Mouse (Mus musculus) erythroblast, embryonic 14.5 days (primary cell): ENCODE data around the gene Strap.

ENCODE experiments used
- GATA1 ChIP-seq: IDR thresholded peaks from 2 replicates; pipeline ENCODE4 v1.6.1; 2012; ENCODE audit warnings: low read length, inconsistent platforms, mixed read lengths
- TAL1 ChIP-seq: IDR thresholded peaks from 3 replicates; pipeline ENCODE4 v1.6.1; 2012; ENCODE audit warnings: low read length, inconsistent platforms, mixed read lengths

DNA sequence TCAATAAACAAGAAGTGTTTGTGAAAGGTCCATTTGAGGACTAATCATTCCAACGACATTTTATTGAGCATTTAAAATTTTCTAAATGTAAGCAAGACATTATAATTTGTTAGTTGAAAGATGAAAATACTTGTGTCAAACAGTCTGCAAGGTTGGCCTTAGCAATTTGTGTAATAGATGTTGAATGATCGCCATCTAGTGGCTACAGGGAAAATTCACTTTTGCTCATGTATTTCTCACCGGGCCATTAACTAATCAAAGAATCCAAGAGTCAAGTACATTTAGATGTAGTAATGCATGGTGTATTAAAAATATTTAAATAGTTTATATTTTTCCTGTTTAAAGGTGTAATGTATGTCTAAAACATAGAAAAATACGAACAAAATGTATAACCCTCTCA, 11.0 kb upstream of the Strap start:
- TF ChIP-seq GATA1, result no peak
- TF ChIP-seq TAL1, result no peak
